Mouse (Mus musculus) bone marrow macrophage, adult 2 months (primary cell): ENCODE data around the gene Htra2.

Source experiments
- CTCF ChIP-seq: IDR thresholded peaks from 2 replicates; pipeline ENCODE4 v1.5.1; 2012; ENCODE audit warnings: low read depth, mild to moderate bottlenecking, low read length, moderate library complexity
- POLR2A ChIP-seq: IDR thresholded peaks from 2 replicates; pipeline ENCODE4 v1.6.1; 2012; ENCODE audit warnings: mild to moderate bottlenecking, low read depth, low read length, borderline replicate concordance

GRCm38 (mm10) chr6:83104158-83104557, 49.1 kb upstream of the Htra2 start:
- TF ChIP-seq POLR2A (no peak), CTCF (no peak)
